14 mouse cellular contexts compared by ENCODE assay signal in genomic region chr9:98490128-98490527, GRCm38 (mm10). TPM values are rescaled to one million over a fixed set of nuclear protein-coding genes. Genes with fewer than 3 reads are reported as not detected.
DNase-seq lines count a peak whose midpoint lies in the region; ATAC-seq and TF ChIP-seq lines count a peak whose summit lies in the region.
"Had no signal": no experiment of that assay in that cellular context is flagged by ENCODE, and none has a peak within 500 bp of the region (broad histone marks: within the 10 kb centered on the region; RNA-seq: fewer than 3 reads in every experiment).

No protein-coding gene starts in this region.

- peak overlapping the region; percentile 28; the same call in 1 of the 2 replicates for H3K4me3 ChIP-seq in intestine, postnatal 0 days (ENCODE audit: low read depth, low read length)
- H3K4me3 ChIP-seq in liver, adult 2 months (ENCODE audit: insufficient read depth, low read depth, low read length), result no peak overlapping the region
- H3K4me3 ChIP-seq in stomach, postnatal 0 days (ENCODE audit: low read depth, low read length), result no peak overlapping the region
- H3K4me3 ChIP-seq in midbrain, postnatal 0 days (ENCODE audit: low read depth, low read length), result no peak overlapping the region
- H3K4me3 ChIP-seq: hindbrain, embryonic 15.5 days; neural tube, embryonic 12.5 days had no signal

- H3K27ac ChIP-seq in intestine, postnatal 0 days (ENCODE audit: low read depth, low read length), result peak overlapping the region; percentile 74
- no peak overlapping the region for H3K27ac ChIP-seq in liver, adult 2 months (replicated peaks; ENCODE audit: insufficient read depth, low read depth, low read length)
- peak overlapping the region; percentile 61 for H3K27ac ChIP-seq in stomach, postnatal 0 days (replicated peaks)
- H3K27ac ChIP-seq in midbrain, postnatal 0 days (ENCODE audit: low read depth, low read length), result no peak overlapping the region
- H3K27ac ChIP-seq: hindbrain, embryonic 15.5 days; neural tube, embryonic 12.5 days had no signal

- H3K4me2 ChIP-seq in intestine, postnatal 0 days (replicated peaks; ENCODE audit: low read depth), result peak overlapping the region; percentile 52
- no peak overlapping the region for H3K4me2 ChIP-seq in stomach, postnatal 0 days (replicated peaks; ENCODE audit: low read depth)
- no peak overlapping the region for H3K4me2 ChIP-seq in midbrain, postnatal 0 days (ENCODE audit: low read depth, low read length, poor library complexity, severe bottlenecking)
- H3K4me2 ChIP-seq: hindbrain, embryonic 15.5 days; neural tube, embryonic 12.5 days had no signal

- H3K79me2 ChIP-seq in liver, adult 2 months (ENCODE audit: control insufficient read depth, insufficient read depth, low read length), result no peaks in the 10 kb centered on the region

- H3K9ac ChIP-seq in intestine, postnatal 0 days (ENCODE audit: low read depth, low read length), result no peak overlapping the region
- H3K9ac ChIP-seq in liver, adult 2 months (ENCODE audit: low read depth, low read length), result no peak overlapping the region
- H3K9ac ChIP-seq in stomach, postnatal 0 days (ENCODE audit: low read length), result no peak overlapping the region
- H3K9ac ChIP-seq in midbrain, postnatal 0 days (replicated peaks; ENCODE audit: low read length, poor library complexity, severe bottlenecking), result no peak overlapping the region
- H3K9ac ChIP-seq: hindbrain, embryonic 15.5 days; neural tube, embryonic 12.5 days had no signal

- TF ChIP-seq POLR2A in liver, adult 2 months (IDR thresholded peaks at IDR 0.05; ENCODE audit: extremely low read depth, insufficient read depth, low read length), result no peak

- DNase-seq in lung, adult 18-20 months, result peak; percentile 9 to 34
- no peak for DNase-seq in lung, postnatal 36 days
- peak; percentile 14 for DNase-seq in liver, adult 2 months (ENCODE audit: extremely low read depth, low read depth, low spot score)
- peak; percentile 47 for DNase-seq in stomach, postnatal 0 days (ENCODE audit: low spot score)
- DNase-seq in urinary bladder, adult 18-20 months (ENCODE audit: low spot score in 2 of 2), result no peak
- DNase-seq in midbrain, postnatal 0 days (ENCODE audit: low spot score), result no peak
- DNase-seq: cerebellum, postnatal 25 days; gastrocnemius, postnatal 36 days had no signal

- WGBS in intestine, postnatal 0 days, result 14% methylated on average over 4 of the region's 4 CpGs
- 13% methylated on average over 4 of the region's 4 CpGs for WGBS in liver, adult 2 months
- 34% methylated on average over 4 of the region's 4 CpGs for WGBS in stomach, postnatal 0 days
- WGBS in midbrain, postnatal 0 days, result 53% methylated on average over 4 of the region's 4 CpGs

- peaks cover 8% of the 10 kb centered on the region for H3K4me1 ChIP-seq in intestine, postnatal 0 days (replicated peaks; ENCODE audit: control insufficient read depth, insufficient read depth, low read length)
- peaks cover 2% of the 10 kb centered on the region; the same call in 1 of the 2 replicates for H3K4me1 ChIP-seq in liver, adult 2 months (ENCODE audit: control insufficient read depth, insufficient read depth, low read length)
- no peaks in the 10 kb centered on the region for H3K4me1 ChIP-seq in stomach, postnatal 0 days (replicated peaks; ENCODE audit: control insufficient read depth, insufficient read depth)
- H3K4me1 ChIP-seq in midbrain, postnatal 0 days (ENCODE audit: insufficient read depth, low read length), result no peaks in the 10 kb centered on the region
- H3K4me1 ChIP-seq: hindbrain, embryonic 15.5 days had no signal

- no peaks in the 10 kb centered on the region for H3K36me3 ChIP-seq in intestine, postnatal 0 days (ENCODE audit: control insufficient read depth, insufficient read depth)
- H3K36me3 ChIP-seq in liver, adult 2 months (ENCODE audit: control insufficient read depth, insufficient read depth, low read length), result no peaks in the 10 kb centered on the region
- no peaks in the 10 kb centered on the region for H3K36me3 ChIP-seq in stomach, postnatal 0 days (ENCODE audit: control insufficient read depth, insufficient read depth, low read length)
- H3K36me3 ChIP-seq in midbrain, postnatal 0 days (ENCODE audit: insufficient read depth, low read length), result no peaks in the 10 kb centered on the region
- H3K36me3 ChIP-seq: hindbrain, embryonic 15.5 days; neural tube, embryonic 12.5 days had no signal

- peak; percentile 67 for ATAC-seq in intestine, postnatal 0 days
- ATAC-seq in stomach, postnatal 0 days (ENCODE audit: low FRiP score, low TSS enrichment), result peak; percentile 61
- ATAC-seq in midbrain, postnatal 0 days (ENCODE audit: low FRiP score), result no peak
- ATAC-seq: activated CD4-positive, CD25-positive, alpha-beta regulatory T cell, adult 4 months had no signal

- TF ChIP-seq EP300 in stomach, postnatal 0 days (optimal IDR thresholded peaks at IDR 0.05), result no peak

- H3K27me3 ChIP-seq in intestine, postnatal 0 days (replicated peaks; ENCODE audit: control insufficient read depth, insufficient read depth, low read length), result no peaks in the 10 kb centered on the region
- H3K27me3 ChIP-seq in liver, adult 2 months (ENCODE audit: control insufficient read depth, insufficient read depth, low read length), result no peaks in the 10 kb centered on the region
- H3K27me3 ChIP-seq in stomach, postnatal 0 days (ENCODE audit: control insufficient read depth, insufficient read depth, low read length), result no peaks in the 10 kb centered on the region
- no peaks in the 10 kb centered on the region for H3K27me3 ChIP-seq in midbrain, postnatal 0 days (ENCODE audit: insufficient read depth, low read length)
- H3K27me3 ChIP-seq: hindbrain, embryonic 15.5 days; neural tube, embryonic 12.5 days had no signal

- H3K9me3 ChIP-seq in intestine, postnatal 0 days (ENCODE audit: control insufficient read depth), result no peaks in the 10 kb centered on the region
- no peaks in the 10 kb centered on the region for H3K9me3 ChIP-seq in stomach, postnatal 0 days (ENCODE audit: control insufficient read depth, low read length)
- H3K9me3 ChIP-seq in midbrain, postnatal 0 days (ENCODE audit: low read length), result no peaks in the 10 kb centered on the region
- H3K9me3 ChIP-seq: hindbrain, embryonic 15.5 days; neural tube, embryonic 12.5 days had no signal

- TF ChIP-seq CTCF in intestine, postnatal 0 days (IDR thresholded peaks at IDR 0.05; ENCODE audit: low read depth), result no peak
- no peak for TF ChIP-seq CTCF in liver, adult 2 months (IDR thresholded peaks at IDR 0.05; ENCODE audit: low read depth, low read length)
- TF ChIP-seq CTCF in stomach, postnatal 0 days (IDR thresholded peaks at IDR 0.05; ENCODE audit: low read depth), result no peak
- TF ChIP-seq CTCF in midbrain, postnatal 0 days (IDR thresholded peaks at IDR 0.05), result no peak

RNA-seq across cellular contexts. Expression of gene Rbp2, which starts 4.2 kb away (rescaled TPM):
- 7,315 and 7,837 TPM in 2 replicates for polyA plus RNA-seq in intestine, postnatal 0 days (2015; fragmentation: Nextera tagmentation; extraction: Ambion mirVana)
- not detected in 2 replicates for total RNA-seq in liver, adult 2 months (2014; rRNA removed)
- not detected in 2 replicates for polyA plus RNA-seq in liver, adult 2 months (2012; rRNA removed)
- 197 and 200 TPM in 2 replicates for polyA plus RNA-seq in stomach, postnatal 0 days (2015; fragmentation: Nextera tagmentation; extraction: Ambion mirVana)
- total RNA-seq in midbrain, postnatal 0 days (2014; rRNA removed), result 1.6 TPM in 1 of 2 replicates, not detected in the other
- polyA plus RNA-seq in midbrain, postnatal 0 days (2015; fragmentation: Nextera tagmentation; extraction: Ambion mirVana), result 0.32 and 0.49 TPM in 2 replicates
- total RNA-seq: gastrocnemius, postnatal 36 days; megakaryocyte progenitor cell, adult 5-6 weeks had no signal
- polyA plus RNA-seq: activated CD4-positive, CD25-positive, alpha-beta regulatory T cell, adult 4 months; testis, adult 2 months had no signal

Comparison
In these comparisons a context has a peak if more than half of its experiments do, and no peak if none do; other contexts are left out.
1. DNase-seq: peak in lung, adult 18-20 months (2 of 2), liver, adult 2 months (single experiment) and stomach, postnatal 0 days (single experiment); none in lung, postnatal 36 days (single experiment), urinary bladder, adult 18-20 months (0 of 2) and midbrain, postnatal 0 days (single experiment).
2. H3K27ac ChIP-seq: peak in intestine, postnatal 0 days (single experiment) and stomach, postnatal 0 days (single experiment); none in liver, adult 2 months (single experiment) and midbrain, postnatal 0 days (single experiment).
3. RNA of gene Rbp2, which starts 4.2 kb away (polyA plus RNA-seq): 7,315 to 7,837 TPM in intestine, postnatal 0 days and 197 to 200 TPM in stomach, postnatal 0 days; 0.32 to 0.49 TPM in midbrain, postnatal 0 days and not detected in liver, adult 2 months; every median in the first group is over 100 times any median in the second.